Mouse (Mus musculus) testis, adult 2 months (tissue): ENCODE measurements at regions not wholly inside any gene's neighbourhood (a gene's known extent, or its start where the extent isn't known, plus 50 kb on each side); places are given as distances from the start of the nearest gene placed in this dataset.
A peak's percentile ranks its signal among the peaks of the same experiment; 100 is the strongest.
"Not testable (repeated sequence)": the region's sequence is repeated elsewhere in the genome, so short reads cannot be mapped to it uniquely, and the experiment has no call there.

ENCODE experiments used
- H3K27ac ChIP-seq: fragments of 200-500 bp; 2 replicates; pipeline ENCODE4 v1.5.1; 2012; ENCODE audit warnings: low read depth, low read length; ENCODE audit not compliant: control insufficient read depth, insufficient read depth
- H3K27me3 ChIP-seq: fragments of 200-500 bp; 2 replicates; pipeline ENCODE4 v1.6.1; 2012; ENCODE audit warnings: mild to moderate bottlenecking, low read length, moderate library complexity; ENCODE audit not compliant: control insufficient read depth, insufficient read depth
- H3K36me3 ChIP-seq: fragments of 200-500 bp; 2 replicates; pipeline ENCODE4 v1.6.1; 2012; ENCODE audit warnings: mild to moderate bottlenecking, low read length; ENCODE audit not compliant: control insufficient read depth, insufficient read depth
- H3K4me1 ChIP-seq: fragments of 200-500 bp; 2 replicates; pipeline ENCODE4 v1.6.1; 2012; ENCODE audit warnings: low read length; ENCODE audit not compliant: control insufficient read depth, insufficient read depth
- H3K4me3 ChIP-seq: fragments of 200-500 bp; 2 replicates; pipeline ENCODE4 v1.5.1; 2012; ENCODE audit warnings: low read depth, mild to moderate bottlenecking, low read length, moderate library complexity, mixed read lengths; ENCODE audit not compliant: control insufficient read depth
- CTCF ChIP-seq: fragments of 200-500 bp; IDR thresholded peaks from 2 replicates; pipeline ENCODE4 v1.5.1; 2012; ENCODE audit warnings: low read depth, mild to moderate bottlenecking, inconsistent platforms, low read length, moderate library complexity; ENCODE audit not compliant: control insufficient read depth, insufficient read depth, insufficient replicate concordance
- POLR2A ChIP-seq: fragments of 200-500 bp; IDR thresholded peaks from 2 replicates; pipeline ENCODE4 v1.6.1; 2012; ENCODE audit warnings: low read depth, mild to moderate bottlenecking, inconsistent platforms, low read length, moderate library complexity; ENCODE audit not compliant: control insufficient read depth

GRCm38 (mm10) chr9:52965631-52966030, 282.2 kb downstream of the Ddx10 start:
- no peak overlapping the region for H3K4me3 ChIP-seq
- no peaks in the 10 kb centered on the region for H3K27me3 ChIP-seq
- H3K4me1 ChIP-seq, result no peaks in the 10 kb centered on the region
- no peaks in the 10 kb centered on the region for H3K36me3 ChIP-seq
- no peak overlapping the region for H3K27ac ChIP-seq
- no peak for TF ChIP-seq POLR2A

- Histone ChIP-seq H3K36me3 (no peaks in the 10 kb centered on the region), H3K4me3 (no peak overlapping the region), H3K27ac (no peak overlapping the region), H3K27me3 (no peaks in the 10 kb centered on the region), H3K4me1 (no peaks in the 10 kb centered on the region)
- TF ChIP-seq CTCF (no peak), POLR2A (no peak)
Observed at GRCm38 (mm10) chr9:52959668-52960067, 280.1 kb upstream of the AI593442 start.

- H3K4me3 ChIP-seq, result no peak overlapping the region
- no peak overlapping the region for H3K27ac ChIP-seq
- TF ChIP-seq POLR2A (no peak), CTCF (no peak)
- no peaks in the 10 kb centered on the region for H3K27me3 ChIP-seq
- H3K36me3 ChIP-seq, result no peaks in the 10 kb centered on the region
- H3K4me1 ChIP-seq, result no peaks in the 10 kb centered on the region
Observed at GRCm38 (mm10) chr9:52957245-52957644, 277.7 kb upstream of the AI593442 start.

- Histone ChIP-seq H3K4me3 (no peak overlapping the region), H3K27me3 (no peaks in the 10 kb centered on the region), H3K27ac (no peak overlapping the region), H3K4me1 (peaks cover 3% of the 10 kb centered on the region; the same call in 1 of the 2 replicates), H3K36me3 (no peaks in the 10 kb centered on the region)
- TF ChIP-seq CTCF, result no peak
- TF ChIP-seq POLR2A, result no peak
Observed at GRCm38 (mm10) chr9:52944081-52944480, 264.5 kb upstream of the AI593442 start.

- no peak overlapping the region for H3K4me3 ChIP-seq
- TF ChIP-seq CTCF (no peak), POLR2A (no peak)
- H3K27me3 ChIP-seq, result no peaks in the 10 kb centered on the region
- no peak overlapping the region; the same call in 1 of the 2 replicates for H3K27ac ChIP-seq
- peaks cover 3% of the 10 kb centered on the region; the same call in 1 of the 2 replicates for H3K4me1 ChIP-seq
- H3K36me3 ChIP-seq, result no peaks in the 10 kb centered on the region
Observed at GRCm38 (mm10) chr9:52941637-52941983, 262.0 kb upstream of the AI593442 start.

- Histone ChIP-seq H3K4me3 (no peak overlapping the region), H3K36me3 (no peaks in the 10 kb centered on the region), H3K4me1 (peaks cover 3% of the 10 kb centered on the region; the same call in 1 of the 2 replicates), H3K27me3 (no peaks in the 10 kb centered on the region), H3K27ac (peak overlapping the region; percentile 49)
- TF ChIP-seq CTCF, result no peak
- TF ChIP-seq POLR2A, result no peak
Observed at GRCm38 (mm10) chr9:52940964-52941636, 261.5 kb upstream of the AI593442 start.

- Histone ChIP-seq H3K36me3 (no peaks in the 10 kb centered on the region), H3K4me1 (no peaks in the 10 kb centered on the region), H3K4me3 (no peak overlapping the region), H3K27ac (no peak overlapping the region), H3K27me3 (no peaks in the 10 kb centered on the region)
- TF ChIP-seq CTCF (no peak), POLR2A (no peak)
Observed at GRCm38 (mm10) chr9:52935082-52935481, 255.5 kb upstream of the AI593442 start.

- H3K4me3 ChIP-seq, result no peak overlapping the region
- TF ChIP-seq CTCF (no peak), POLR2A (no peak)
- no peaks in the 10 kb centered on the region for H3K4me1 ChIP-seq
- H3K36me3 ChIP-seq, result no peaks in the 10 kb centered on the region
- no peak overlapping the region for H3K27ac ChIP-seq
- no peaks in the 10 kb centered on the region for H3K27me3 ChIP-seq
Observed at GRCm38 (mm10) chr9:52917516-52917915, 237.9 kb upstream of the AI593442 start.

- not testable (repeated sequence) for H3K4me3 ChIP-seq, H3K36me3 ChIP-seq, H3K27ac ChIP-seq, H3K4me1 ChIP-seq, H3K27me3 ChIP-seq
Observed at GRCm38 (mm10) chr9:52888653-52889052, 209.1 kb upstream of the AI593442 start.

GRCm38 (mm10) chr9:52887997-52888396, 208.4 kb upstream of the AI593442 start:
- not testable (repeated sequence) for H3K27ac ChIP-seq, H3K4me3 ChIP-seq, H3K27me3 ChIP-seq, H3K36me3 ChIP-seq, H3K4me1 ChIP-seq
